Mouse (Mus musculus) mature B cell (primary cell): ENCODE measurements around the gene Pum1.

Source experiments
- in situ Hi-C: fragments of 300-500 bp; cut with MboI; formaldehyde crosslinking; loops from 2 replicates; pipeline ENCODE4 v1.14.3; 2019

Pum1 gene

DNA sequence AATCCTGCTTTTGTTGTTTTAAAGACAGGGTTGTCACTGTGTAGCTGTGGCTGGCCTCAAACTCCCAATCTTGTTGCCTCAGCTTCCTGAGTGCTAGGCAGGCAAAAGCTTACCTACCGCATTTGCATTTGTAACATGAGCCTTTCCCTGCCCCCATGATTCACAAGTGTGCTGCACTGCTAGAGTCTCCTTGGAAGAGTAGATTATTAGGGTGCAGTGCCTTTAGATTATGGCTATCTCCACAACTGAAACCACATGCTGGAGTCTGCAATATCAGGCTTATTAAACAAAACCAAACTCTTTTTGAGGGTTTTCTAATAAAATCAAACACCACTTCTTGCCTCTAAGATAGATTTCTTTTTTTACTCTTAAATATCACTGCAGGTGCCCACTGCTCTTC lies 59.5 kb downstream of the Pum1 start:
- in situ Hi-C loops, result no loop called here

DNA sequence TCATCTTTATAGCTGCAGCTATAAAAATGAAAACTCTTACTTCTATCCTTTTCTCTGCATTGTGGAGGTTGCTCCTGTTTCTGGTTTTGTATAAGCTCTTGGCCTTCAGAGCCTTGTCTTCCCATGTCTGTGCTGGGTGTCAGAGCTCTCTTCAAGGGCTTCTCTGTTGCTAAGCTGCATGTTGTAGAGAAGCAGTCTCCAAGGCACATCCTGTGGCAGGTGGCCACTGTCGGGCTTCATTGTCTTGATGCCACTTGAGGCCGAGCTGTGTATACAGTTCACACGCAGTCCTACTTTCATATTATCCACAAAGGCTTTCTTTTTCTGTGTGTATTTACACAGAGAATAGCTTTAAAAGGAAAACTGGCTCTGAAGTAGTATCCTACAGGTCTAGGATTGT lies 63.0 kb downstream of the Pum1 start:
- in situ Hi-C loops, result no loop called here

DNA sequence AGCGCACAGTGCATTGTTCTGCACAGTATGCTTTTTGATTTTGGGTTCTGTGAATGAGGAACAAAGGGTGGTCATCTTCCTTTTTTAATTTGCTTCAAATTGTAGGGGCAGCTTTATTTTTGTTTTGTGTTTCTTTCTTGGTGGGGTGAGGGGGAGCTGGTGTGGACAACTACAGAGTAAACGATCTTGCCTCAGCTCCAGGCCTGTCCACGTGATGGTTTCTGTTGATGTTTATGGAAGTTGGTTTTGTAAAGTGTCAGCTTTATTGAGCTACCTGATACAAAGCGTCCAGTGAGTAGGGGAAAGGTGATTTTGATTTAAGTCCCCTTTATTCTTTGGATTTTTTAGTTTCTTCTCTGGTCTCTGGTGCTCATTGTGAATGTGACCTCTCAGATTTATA lies 72.8 kb downstream of the Pum1 start:
- in situ Hi-C loops, result no loop called here

DNA sequence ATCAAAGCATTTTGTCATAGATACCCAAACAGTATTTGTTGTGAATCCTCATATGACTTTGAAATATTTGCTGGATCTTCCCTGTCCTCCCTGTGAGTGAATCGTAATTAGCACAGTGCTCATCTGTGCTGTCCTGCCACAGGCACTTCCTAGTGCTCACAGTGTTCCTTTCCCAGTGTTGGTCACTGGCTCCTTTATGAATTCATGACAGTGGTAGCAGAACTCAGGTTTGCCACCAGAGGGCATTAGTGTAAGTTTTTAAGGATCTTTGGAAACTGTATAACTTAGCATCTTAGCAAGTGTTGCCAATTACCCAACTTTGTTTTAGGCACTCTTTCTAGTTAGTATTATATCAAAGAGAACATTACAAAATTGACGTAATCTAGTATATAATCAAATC lies 75.4 kb downstream of the Pum1 start:
- in situ Hi-C loops, result no loop called here

DNA sequence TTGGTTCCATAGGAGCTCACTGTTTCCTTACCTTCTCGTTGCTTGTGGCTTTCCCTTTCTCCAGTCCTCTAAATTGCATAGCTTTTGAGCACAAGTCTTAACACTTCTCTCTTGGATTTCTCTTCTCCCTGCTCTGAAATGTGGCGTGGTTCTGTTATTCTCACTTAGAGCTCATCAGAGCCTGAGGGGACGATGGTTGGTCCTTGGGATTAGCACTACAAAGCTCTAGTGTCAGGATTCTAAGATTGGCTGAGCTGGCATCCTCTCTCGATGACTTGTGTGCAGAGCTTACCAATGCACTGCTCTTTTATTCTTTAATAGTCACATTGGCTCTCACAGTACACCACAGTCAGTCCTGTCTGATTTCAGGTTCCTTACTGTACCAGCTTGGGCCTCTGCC lies 80.9 kb downstream of the Pum1 start:
- in situ Hi-C loops, result no loop called here

DNA sequence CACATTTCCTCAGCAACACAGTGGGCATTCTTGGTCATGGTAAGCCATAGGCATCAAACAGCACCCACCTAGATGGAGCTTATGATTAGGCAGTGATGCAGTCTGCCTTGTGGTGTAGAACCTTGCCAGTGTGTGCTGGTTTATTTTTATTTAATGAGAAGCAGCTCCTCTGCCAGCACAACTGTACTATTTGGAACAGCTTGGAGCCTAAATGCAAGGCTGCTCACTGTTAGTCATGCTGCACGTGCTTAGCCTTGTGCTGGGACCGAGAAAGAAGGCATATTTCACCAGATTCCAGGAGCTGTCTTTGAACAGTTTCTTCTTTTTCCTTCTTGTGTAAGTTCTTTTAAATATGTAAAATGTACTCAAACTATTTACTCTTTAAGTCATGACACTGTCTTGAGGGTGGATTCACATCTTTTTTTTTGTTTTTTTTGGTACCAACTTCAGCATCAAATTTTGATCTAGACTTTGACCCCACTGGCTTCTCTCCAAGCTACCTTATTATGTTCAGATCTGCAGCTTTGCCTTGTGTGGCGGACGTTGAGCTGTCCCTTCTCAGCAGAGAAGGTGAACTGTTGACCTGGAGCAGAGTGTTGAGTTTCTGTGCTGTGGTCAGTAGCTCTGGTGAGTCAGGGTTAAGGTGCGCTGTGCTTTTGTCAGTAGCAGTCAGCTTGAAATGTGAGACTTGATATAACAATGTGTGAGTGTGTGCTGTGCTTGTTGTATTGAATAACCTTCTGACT lies 82.6 kb downstream of the Pum1 start:
- in situ Hi-C loops, result no loop called here

DNA sequence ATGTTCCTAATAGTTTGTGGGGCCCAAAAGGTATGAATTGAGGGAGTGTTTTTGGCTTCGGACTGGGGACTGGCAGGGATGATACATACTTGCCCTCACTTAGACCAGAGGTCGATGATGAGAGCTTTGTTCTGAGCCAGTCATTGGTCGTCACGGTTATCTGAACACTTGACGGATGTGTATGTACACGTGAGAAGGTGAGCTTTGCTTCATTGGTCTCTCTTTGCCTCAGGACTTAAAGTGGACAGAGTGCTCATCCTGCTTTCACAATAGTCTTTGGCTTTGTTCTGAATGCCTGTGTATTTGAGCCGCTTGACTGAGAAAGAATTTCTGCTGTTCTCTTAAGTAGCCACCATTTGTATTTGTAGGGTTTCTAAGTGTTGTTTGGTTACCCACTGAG lies 86.4 kb downstream of the Pum1 start:
- in situ Hi-C loops, result no loop called here

DNA sequence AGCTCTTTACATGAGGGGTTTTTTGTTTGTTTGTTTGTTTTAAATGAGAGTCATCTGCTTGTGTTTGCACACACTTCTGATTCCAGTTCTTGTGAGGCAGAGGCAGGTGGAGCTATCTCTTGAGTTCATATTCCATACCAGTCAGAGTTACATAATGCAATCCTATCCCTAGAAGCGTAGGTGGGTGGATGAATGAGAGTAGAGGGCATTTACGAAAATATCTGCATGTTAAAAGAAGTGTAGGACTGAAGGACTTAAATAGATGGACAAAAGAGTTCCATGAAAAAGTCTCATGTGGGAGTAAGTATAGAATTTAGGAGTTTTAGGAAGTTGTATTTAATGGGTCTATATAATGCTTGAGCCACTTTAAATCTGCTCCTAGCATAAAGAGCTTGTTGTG lies 88.8 kb downstream of the Pum1 start:
- in situ Hi-C loops, result no loop called here

DNA sequence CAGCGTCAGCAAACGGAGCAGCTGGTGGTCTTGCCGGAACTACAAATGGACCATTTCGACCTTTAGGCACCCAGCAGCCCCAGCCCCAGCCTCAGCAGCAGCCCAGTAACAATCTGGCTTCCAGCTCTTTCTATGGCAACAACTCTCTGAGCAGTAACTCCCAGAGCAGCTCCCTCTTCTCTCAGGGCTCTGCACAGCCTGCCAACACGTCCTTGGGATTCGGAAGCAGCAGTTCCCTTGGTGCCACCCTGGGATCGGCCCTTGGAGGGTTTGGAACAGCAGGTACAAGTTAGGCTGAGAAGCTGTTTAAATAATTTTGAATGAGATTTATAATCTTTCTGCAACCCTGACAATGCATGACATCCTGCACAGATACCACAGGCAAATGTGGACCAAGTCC lies 89.5 kb downstream of the Pum1 start:
- in situ Hi-C loops, result no loop called here

DNA sequence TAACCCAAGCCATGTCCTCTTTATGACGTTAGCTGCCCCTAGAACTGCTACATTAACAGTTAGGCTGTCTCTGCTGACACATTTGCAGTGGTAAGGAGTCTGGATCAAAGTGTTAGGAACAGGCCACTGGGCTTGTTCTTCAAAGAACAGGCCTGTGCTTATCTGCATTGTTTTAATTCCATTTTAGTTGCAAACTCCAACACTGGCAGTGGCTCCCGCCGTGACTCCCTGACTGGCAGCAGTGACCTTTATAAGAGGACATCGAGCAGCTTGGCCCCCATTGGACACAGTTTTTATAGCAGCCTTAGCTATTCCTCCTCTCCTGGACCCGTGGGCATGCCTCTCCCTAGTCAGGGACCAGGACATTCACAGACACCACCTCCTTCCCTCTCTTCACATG lies 90.6 kb downstream of the Pum1 start:
- in situ Hi-C loops, result no loop called here

DNA sequence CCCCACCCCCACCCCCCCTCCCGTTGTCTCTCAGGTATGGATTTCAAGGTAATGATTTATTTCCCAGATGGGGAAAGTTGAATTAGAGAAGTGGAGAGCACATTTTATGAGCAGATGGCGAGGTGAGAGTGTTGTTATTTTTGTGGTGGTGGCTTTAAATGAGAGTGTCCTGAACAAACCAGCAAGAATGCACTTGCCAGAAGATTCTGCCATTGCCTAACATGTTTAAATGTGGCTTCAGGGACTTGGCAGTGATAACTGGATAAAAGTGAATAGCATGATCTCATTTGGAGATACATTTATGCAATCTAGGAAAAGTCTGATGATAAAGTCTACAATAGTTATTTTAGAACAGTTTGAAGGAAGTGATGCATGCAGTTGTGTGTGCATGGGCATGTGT lies 91.7 kb downstream of the Pum1 start:
- in situ Hi-C loops, result no loop called here

DNA sequence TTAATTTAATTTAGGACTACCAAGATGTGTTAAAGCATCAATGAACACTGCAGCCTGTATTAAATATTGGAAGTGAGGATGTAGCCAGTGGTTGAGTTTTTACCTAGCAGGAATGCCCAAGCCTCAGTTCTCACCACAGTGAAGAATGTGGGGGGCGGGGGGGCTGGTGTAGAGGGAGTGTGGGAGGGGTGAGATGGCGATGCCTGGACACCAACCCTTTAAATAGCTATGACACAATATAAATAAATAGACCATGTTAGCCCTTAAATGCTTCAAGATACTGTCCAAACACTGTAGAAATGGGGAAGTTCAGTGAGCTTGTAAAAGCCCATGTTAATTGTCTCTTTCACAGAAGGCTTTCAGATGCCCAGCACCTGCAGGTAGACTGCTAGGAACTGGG lies 96.8 kb downstream of the Pum1 start:
- in situ Hi-C loops, result no loop called here

DNA sequence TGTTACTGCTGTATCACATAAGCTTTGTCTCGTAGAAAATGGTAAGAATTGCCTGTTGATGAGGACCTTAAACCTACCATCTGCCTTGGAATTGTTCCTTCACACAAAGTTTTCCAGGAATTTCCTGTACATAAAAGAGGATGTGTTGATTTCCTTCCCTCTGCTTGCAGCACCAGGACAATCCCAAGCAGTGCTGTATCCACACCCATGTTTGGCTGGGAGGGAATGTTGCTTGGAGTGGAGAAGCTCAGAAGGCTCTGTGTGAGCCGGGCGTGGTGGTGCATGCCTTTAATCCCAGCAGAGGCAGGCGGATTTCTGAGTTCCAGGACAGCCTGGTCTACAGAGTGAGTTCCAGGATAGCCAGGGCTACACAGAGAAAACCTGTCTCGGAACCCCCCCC lies 98.7 kb downstream of the Pum1 start:
- in situ Hi-C loops, result no loop called here

DNA sequence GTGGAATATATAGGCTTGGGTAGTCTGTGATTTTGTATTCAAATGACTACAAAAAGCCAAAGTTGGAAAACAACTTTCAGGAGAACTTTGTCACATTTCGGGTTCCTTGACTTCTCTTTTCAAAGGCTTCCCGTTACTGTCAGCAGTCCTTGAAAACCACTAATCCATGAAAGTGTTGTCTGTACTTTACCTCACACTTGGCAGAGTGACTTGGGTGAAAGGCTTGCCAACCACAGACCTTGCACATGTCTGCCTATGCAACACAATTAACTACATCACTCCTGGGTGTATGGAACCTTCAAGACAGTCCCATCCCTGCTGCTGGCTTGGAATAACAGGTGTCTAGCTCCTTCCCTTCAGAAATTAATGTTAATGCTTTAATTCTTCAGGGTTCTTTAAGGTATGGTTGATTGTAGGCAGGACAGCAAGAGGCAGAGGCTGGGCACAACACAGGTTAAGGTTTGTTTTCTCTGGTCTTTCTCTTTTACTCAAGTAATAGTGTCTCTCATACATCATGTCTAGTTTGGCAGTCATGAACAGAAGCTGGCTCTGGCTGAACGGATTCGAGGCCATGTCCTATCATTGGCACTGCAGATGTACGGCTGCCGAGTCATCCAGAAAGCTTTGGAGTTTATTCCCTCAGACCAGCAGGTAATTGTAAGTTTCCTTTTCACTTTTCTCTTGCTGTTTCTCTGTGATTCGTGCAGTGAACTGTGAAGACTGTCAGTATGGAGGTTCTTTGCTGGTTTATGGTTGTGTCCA lies 102.5 kb downstream of the Pum1 start:
- in situ Hi-C loops, result no loop called here

DNA sequence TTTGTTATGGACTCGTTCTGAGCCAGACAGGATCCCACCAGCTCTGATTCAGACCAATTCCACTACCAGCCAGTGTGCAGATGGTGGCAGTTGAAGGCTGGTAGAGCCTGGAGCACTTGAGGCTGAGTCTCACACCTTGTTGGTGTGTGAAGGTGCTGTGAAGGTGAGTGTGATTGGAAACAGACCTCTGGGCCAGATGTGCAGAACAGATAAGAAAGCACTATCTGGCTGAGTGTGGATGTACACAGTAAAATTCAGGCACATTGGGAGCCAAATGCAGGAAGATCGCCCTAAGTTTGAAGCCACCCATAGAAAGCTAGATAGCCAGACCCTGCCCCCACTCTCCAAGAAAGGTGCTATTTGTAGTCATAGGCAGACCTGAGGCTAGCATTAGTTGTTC lies 103.3 kb downstream of the Pum1 start:
- in situ Hi-C loops, result no loop called here

DNA sequence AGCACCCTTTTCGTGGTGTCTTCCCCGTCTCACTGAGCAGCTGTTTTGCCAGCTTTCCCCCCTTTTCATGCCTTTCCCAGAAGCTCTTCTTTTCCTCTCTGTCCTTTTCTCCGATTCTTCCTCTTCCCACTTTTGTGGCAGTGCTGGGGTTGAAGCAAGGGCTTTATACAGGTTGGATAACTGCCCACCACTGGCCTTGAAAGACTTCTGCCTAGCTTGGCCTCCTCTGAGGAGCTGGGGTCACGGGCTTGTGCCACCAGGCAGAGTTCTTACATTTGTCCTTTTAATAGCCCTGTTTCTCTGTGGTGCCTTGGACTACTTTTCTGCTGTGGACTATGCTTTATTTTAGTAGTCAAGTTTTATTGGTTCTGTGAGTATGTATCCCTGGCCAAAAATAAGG lies 103.8 kb downstream of the Pum1 start:
- in situ Hi-C loops, result no loop called here

DNA sequence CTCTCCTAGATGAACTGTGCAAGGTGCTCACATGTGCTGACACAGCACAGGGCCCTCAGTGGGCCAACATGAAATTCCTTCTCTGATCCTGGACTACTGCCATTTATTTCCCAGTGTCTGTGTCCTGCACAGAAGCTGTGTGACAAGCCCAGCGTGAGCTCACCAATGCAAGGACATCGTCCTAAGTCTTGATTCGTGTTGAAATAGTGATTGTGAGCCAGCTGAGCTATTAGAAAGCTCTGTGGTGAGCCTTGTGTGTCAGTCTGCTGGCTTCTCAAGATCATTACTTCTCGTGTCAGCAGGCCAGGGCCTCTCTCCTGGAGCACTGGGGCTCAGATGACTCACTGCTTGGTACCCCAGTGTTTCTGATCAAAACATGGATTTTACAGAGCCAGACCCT lies 110.8 kb downstream of the Pum1 start:
- in situ Hi-C loops, result no loop called here

DNA sequence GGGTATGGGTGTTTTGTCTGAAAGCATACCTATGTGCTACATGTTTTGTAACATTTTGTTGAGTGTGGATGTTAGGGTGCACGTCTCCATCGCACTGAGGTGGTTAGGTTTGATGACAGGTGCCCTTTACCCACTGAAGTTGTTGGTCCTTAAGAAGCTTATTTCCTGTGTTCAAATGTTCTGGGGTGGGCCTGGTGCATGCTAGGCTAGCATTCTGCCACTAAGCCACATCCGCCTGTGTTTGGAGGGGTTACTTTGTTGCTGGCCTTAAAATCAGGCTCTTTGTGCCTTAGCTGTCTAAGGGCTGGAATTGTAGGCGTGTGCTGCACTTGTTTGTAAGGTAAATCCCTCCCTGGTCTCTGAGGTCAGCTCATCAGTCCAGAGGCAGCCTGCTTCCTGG lies 111.7 kb downstream of the Pum1 start:
- in situ Hi-C loops, result no loop called here

DNA sequence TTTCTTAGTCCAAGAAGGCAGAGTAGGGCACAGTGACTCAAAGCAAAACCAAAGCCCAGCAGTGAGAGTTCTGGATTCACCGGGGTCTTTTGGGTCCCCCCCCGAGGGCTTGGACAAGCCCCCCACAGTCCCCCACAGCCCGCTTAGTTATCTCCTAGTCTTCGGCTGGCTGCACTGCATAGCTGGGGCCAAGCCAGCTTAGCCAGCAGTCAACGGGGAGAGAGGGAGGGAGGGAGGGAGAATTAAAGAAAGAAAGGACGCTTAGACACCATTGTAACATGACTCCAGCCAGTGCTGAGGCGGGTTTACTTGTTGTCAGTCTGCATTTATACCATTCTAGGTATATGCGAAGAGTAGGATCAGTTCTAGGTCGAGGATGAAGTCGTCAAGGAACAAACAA lies 114.5 kb downstream of the Pum1 start:
- in situ Hi-C loops, result no loop called here

DNA sequence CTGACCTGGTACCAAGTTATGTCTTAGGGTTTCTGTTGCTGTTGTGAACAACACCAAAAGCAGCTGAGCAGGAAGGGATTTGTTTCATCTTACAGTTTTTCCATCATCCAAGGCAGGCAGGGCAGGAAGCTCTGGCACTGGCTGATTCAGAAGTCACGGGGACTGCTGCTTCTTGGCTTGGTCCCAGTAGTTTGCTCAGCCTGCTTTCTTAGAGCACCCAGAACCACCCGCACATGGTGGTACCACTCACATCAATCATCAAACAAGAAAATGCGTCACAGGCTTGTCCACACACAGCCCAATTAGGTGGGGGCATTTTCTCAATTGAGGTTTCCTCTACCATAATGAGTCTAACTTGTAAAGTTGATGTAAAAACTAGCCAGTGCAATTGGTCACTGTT lies 115.9 kb downstream of the Pum1 start:
- in situ Hi-C loops, result no loop called here

DNA sequence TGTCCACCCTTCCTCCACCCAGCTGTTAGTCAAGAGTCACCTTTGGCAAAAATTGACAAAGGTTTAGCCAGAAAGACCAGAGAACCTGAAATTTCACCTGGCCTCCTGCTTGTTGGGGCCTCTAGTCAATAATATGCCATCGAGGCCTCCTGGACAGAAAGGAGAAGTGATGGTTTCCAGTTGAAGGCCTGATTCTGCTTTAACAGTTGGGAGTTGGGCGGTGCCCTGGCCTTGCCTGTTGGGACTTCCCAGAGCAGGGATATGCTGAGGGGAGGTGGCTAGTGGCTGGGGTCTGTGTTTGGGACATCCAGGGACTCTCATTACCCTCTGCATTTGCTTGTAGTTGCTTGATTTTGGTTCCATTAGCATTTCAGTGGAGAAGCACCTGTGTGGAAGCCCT lies 119.4 kb downstream of the Pum1 start:
- in situ Hi-C loops, result no loop called here

DNA sequence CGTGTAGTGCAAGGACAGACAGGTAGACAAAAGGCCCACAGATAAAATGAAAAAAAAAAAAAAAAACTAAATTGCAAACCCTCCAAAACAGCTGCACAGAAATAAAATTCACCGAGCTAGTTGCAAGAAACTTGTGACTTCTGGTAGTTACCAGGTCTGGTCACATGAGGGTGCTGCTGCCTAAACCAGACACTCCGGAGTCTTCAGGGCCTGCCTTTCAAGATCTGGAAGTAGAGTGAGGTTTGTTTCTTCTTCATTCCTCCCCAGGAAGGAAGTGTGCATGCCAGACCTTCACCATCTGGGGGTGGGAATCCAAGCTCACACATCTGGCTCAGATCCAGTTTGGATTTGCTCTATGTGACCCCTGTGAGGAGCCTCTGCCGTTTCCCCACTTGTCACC lies 121.6 kb downstream of the Pum1 start:
- in situ Hi-C loops, result loop anchor here (5.0 kb wide), 2 partner anchors 93 to 163 kb away; no protein-coding TSS in a partner anchor

DNA sequence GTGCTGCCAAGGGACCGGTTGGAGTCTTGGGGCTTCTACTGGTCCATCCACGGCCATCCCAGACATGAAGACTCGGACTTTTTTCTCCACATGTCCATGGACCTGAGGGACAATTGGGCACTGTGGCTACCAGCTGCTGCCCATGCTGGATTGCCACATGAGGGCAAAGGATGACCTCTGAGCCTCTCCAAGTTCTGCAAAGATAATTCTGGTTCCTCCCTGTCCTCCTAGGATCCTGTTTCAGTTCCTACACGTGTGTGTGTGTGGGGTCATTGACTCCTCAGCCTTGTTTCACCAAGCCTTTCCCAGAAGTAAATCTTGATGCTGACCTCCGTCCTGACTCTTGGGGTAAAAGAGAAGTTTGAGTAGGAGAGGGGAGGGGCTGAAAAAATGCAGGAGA lies 124.4 kb downstream of the Pum1 start:
- in situ Hi-C loops, result loop anchor here (5.0 kb wide), 2 partner anchors 90 to 160 kb away; no protein-coding TSS in a partner anchor

DNA sequence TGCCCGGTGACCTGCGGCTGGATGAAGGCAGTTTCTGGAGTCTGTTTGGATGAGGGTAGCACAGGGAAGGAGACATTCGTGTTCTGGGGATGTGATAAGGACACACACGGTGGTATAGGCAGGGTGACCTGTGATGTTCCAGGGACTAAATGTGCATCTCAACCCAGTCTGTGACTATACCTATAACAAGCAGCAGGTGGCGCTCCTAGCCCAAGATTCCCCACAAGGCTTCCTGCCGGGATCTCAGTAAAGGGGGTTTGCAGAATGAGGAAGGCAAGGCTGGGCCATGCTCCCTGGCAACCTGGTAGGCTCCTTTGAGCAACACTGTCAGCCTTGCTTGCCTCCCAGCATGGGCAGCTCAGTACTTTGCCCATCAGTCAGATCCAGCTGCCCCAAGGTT lies 127.1 kb downstream of the Pum1 start:
- in situ Hi-C loops, result no loop called here
